Mouse (Mus musculus): ENCODE measurements at regions not wholly inside any gene's neighbourhood (a gene's known extent, or its start where the extent isn't known, plus 50 kb on each side); places are given as distances from the start of the nearest gene placed in this dataset.

DNA sequence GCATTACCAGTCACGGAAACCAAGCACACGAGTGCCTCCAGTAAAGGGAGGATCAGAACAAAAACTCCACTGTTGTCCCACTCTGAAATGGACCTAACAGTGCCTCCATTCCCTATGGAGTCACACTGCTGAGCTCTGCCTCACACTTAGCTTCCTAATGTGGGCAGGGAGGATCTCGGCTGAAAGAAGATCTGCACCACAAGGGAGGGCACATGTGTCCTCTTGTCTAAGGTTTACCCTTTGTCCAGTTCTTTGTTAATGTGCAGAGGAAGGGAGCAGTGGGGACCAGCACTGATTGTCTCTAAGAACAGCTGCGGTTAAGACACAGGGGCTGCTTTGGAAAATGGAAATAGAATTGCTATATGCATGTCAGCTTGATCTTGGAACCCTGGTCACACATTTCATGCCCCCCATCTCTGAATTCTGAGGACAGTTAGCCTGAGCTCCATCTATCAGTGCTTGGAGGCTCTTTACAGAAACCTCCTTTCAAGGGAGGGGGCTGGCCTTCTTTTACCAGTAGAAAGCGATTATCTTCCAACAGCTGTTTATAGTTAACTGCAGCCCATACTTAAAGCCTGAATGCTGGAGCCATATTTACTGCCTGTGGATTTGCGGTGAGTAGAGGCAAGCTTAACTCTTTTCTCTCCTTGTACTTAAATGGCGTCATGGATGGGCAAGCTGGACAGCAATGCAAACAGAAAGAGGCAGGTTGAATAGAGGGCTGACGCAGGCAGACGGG, 485.5 kb upstream of the Cdh11 start:
- in situ Hi-C loops (cut with MboI, MseI): no loop called here

GRCm38 (mm10) chr8:103272305-103273079, 487.1 kb upstream of the Cdh11 start:
- in situ Hi-C loops (cut with MboI, MseI): no loop called here

DNA sequence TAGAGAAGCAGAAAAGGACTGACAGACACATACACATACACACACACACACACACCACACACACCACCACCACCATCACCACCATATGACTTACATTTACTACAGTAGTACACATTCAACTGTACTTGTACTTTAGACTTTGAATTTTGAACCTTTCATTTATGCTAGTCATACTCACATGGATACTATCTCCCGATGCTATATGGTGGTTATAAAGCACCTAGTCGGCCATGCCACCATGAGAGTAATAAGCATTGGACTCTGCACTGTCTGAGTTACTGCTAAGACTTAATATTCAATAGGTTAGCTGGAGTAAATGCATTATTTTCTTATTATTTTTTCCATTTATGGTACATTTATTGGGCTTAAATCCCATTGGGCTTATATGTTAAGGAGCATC, 488.0 kb upstream of the Cdh11 start:
- in situ Hi-C loops (cut with MboI, MseI): no loop called here

- in situ Hi-C loops (cut with MboI, MseI): no loop called here
These were observed 496.4 kb upstream of the Cdh11 start for GRCm38 (mm10) chr8:103281801-103282200.

DNA sequence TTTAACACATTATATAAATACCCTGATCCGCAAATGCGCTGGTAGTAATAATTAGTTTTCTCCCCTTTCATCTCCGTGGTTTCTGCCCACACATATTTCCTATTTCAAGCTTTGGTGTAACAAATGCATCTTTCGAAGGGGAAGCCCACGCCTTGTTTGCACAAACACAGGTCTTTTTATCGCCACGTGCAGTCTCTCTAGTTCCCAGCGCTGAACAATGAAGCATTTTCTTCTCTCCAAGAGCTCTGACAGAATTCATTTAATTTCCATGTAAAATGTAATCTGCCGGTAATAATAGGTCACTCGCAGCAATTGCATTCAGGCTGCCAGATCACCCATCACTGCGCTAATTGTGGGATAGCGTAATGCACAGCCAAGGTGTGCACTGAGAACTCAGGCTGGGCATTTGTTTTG, 503.1 kb upstream of the Cdh11 start:
- in situ Hi-C loops (cut with MboI, MseI): no loop called here

GRCm38 (mm10) chr8:103292896-103293295, 507.5 kb upstream of the Cdh11 start:
- in situ Hi-C loops (cut with MboI, MseI): no loop called here

DNA sequence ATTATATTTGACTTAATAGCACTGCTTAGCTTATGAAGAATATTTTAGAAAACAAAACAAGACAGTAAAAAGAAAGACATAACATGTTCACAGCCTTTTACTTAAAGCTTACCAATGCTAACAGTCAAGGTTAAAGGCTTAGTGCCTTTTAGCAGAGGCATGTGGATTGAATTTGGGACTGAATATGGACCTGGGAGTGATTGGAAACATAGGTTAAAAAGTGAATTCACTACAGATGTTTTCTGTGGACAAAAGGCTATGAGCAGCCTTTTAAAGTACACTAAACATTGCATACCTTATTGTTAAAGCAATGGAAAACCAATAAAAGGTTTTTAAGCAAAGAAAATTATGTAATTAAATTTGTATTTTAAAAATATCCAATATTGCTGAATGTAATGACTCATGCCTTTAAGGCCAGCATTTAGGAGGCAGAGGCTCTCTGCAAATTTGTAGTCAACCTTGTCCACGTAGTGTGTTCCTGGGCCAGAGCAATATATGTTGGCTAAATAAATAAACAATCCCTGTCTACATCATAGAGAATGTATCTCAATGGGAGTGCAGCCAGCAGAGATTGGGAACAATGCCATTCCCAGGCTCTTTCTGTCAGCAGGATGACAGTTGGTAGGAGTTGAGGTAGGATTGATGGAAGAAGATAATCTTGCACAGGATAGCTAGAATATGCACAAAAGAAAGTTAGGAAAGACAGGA, 521.2 kb upstream of the Cdh11 start:
- in situ Hi-C loops (cut with MboI, MseI): no loop called here

DNA sequence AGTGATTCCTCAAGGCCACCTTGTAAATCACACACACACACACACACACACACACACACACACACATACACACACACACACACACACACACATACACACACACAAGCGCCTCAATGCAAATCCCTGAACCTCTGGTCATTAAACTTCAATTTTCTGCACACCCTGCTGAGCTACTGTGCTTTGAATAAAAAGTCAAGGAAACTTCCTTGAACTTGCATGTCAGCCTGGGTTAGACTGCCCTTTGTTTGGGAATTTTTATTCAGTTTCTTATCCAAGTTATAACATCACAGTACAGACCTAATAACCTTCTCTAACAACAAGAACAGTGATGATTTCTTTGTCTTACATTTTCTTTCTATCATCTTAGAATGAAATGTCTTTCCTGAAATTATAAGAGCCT, 528.1 kb upstream of the Cdh11 start:
- in situ Hi-C loops (cut with MboI, MseI): no loop called here

GRCm38 (mm10) chr8:103314279-103315022, 529.0 kb upstream of the Cdh11 start:
- in situ Hi-C loops (cut with MboI, MseI): no loop called here

GRCm38 (mm10) chr8:103315742-103316141, 530.3 kb upstream of the Cdh11 start:
- in situ Hi-C loops (cut with MboI, MseI): no loop called here

GRCm38 (mm10) chr8:103316691-103317091, 531.2 kb upstream of the Cdh11 start:
- in situ Hi-C loops (cut with MboI, MseI): no loop called here

GRCm38 (mm10) chr8:103317149-103317725, 531.8 kb upstream of the Cdh11 start:
- in situ Hi-C loops (cut with MboI, MseI): no loop called here

GRCm38 (mm10) chr8:103324016-103324665, 538.7 kb upstream of the Cdh11 start:
- in situ Hi-C loops (cut with MboI, MseI): no loop called here

GRCm38 (mm10) chr8:103331415-103331814, 546.0 kb upstream of the Cdh11 start:
- in situ Hi-C loops (cut with MboI, MseI): no loop called here

GRCm38 (mm10) chr8:103337314-103337713, 551.9 kb upstream of the Cdh11 start:
- in situ Hi-C loops (cut with MboI, MseI): no loop called here

DNA sequence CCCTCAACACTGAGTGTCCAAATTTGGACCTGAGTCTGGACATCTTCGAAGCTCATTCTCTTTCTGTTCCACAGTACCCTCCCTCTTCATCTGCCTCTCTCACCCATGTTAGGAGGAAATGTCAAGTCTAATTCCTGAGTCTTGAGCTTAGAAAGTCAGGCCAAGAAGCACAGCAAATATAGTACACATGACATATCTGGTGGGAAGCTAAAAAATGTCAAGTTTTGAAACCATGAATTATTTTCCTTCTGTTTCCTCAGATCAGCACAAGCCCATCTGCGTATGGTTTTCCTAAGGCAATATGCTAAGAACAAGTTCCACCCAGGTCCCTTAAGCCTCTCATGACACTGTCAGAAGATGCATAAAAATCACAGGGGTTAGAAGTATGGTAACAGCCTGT, 553.6 kb upstream of the Cdh11 start:
- in situ Hi-C loops (cut with MboI, MseI): no loop called here

- in situ Hi-C loops (cut with MboI, MseI): no loop called here
These were observed 554.5 kb upstream of the Cdh11 start for GRCm38 (mm10) chr8:103339951-103340350.

GRCm38 (mm10) chr8:103343891-103344290, 558.4 kb upstream of the Cdh11 start:
- in situ Hi-C loops (cut with MboI, MseI): no loop called here

GRCm38 (mm10) chr8:103344871-103345270, 559.4 kb upstream of the Cdh11 start:
- in situ Hi-C loops (cut with MboI, MseI): no loop called here

DNA sequence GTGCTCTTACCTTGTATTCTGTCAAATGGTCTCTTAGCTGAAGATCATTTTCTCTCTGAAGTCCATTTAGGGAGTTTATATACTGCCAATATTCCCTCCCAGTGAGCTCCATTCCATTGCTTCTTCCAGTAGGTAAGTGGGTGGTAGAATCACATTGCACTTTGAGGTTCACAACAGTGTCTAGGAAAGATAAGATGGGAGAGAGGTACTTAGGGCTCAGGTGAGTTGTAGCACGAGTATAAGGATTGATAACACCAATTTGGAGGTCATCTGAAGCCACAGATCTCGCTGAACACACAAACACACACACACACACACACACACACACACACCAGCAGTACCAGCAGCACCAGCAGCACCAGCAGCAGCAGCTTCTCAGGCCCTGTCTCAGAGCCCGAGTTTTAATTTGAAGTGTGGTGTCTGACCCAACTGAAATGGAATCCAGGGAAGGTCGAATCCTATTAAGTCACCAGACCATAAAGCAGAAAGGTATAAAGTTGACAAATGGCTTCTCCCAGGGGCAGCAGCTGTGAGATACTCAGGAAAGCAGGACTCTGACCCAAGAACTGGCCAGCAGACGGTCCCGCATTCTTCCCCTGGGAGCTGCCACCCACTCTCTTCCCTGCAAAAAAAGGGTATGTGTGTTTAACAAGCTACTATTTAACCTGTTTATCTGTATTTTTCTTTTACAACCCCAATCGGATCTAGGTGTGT, 561.9 kb upstream of the Cdh11 start:
- in situ Hi-C loops (cut with MboI, MseI): no loop called here

Measured in T-helper 2 cell (primary cell).